Mouse (Mus musculus): ENCODE measurements around the gene Art1. TPM values are rescaled to one million over a fixed set of nuclear protein-coding genes. Genes with fewer than 3 reads are reported as not detected.

Gene Art1
- total and polyA plus RNA-seq, 2 experiments from 2014 or later: 0.10 to 0.39 TPM

- DNase-seq (ENCODE audit: low spot score) (no peak), ATAC-seq (no peak)
- no peaks in the 10 kb centered on the region for H3K27me3 ChIP-seq (ENCODE audit: insufficient read depth, low read length)
- WGBS: 85% methylated on average over 4 of the region's 4 CpGs
- no peak overlapping the region for H3K4me3 ChIP-seq (ENCODE audit: low read length)
- no peak for TF ChIP-seq CTCF (IDR thresholded peaks at IDR 0.05; ENCODE audit: low read depth)
- H3K9me3 ChIP-seq (ENCODE audit: low read length): no peaks in the 10 kb centered on the region
- H3K4me2 ChIP-seq (ENCODE audit: low read depth, low read length): no peak overlapping the region
- peaks cover 18% of the 10 kb centered on the region for H3K36me3 ChIP-seq (ENCODE audit: insufficient read depth, low read length)
- no peaks in the 10 kb centered on the region for H3K4me1 ChIP-seq (ENCODE audit: insufficient read depth, low read length)
- no peak overlapping the region for H3K9ac ChIP-seq (replicated peaks; ENCODE audit: low read length)
- no peak overlapping the region for H3K27ac ChIP-seq
These were observed 14.2 kb upstream of the Art1 start for GRCm38 (mm10) chr7:102087336-102087735.

GRCm38 (mm10) chr7:102099760-102100661 lies 1.5 kb upstream of the Art1 start:
- no peak overlapping the region for H3K27ac ChIP-seq
- 0 out of 2 replicates have a peak, but pooled peaks have one; percentile 21 for ATAC-seq
- DNase-seq (ENCODE audit: low spot score): no peak
- peak overlapping the region; percentile 46 for H3K4me2 ChIP-seq (ENCODE audit: low read depth, low read length)
- H3K36me3 ChIP-seq (ENCODE audit: insufficient read depth, low read length): no peaks in the 10 kb centered on the region
- H3K27me3 ChIP-seq (ENCODE audit: insufficient read depth, low read length): no peaks in the 10 kb centered on the region
- H3K9ac ChIP-seq (replicated peaks; ENCODE audit: low read length): no peak overlapping the region
- no peak overlapping the region for H3K4me3 ChIP-seq (ENCODE audit: low read length)
- no peaks in the 10 kb centered on the region for H3K9me3 ChIP-seq (ENCODE audit: low read length)
- H3K4me1 ChIP-seq (ENCODE audit: insufficient read depth, low read length): peaks cover 7% of the 10 kb centered on the region; the same call in 1 of the 2 replicates
- no peak for TF ChIP-seq CTCF (IDR thresholded peaks at IDR 0.05; ENCODE audit: low read depth)
- 6% methylated on average over 30 of the region's 30 CpGs for WGBS

GRCm38 (mm10) chr7:102100868-102101267 lies 675 bp upstream of the Art1 start:
- no peak for TF ChIP-seq CTCF (IDR thresholded peaks at IDR 0.05; ENCODE audit: low read depth)
- ATAC-seq (no peak), DNase-seq (ENCODE audit: low spot score) (no peak)
- WGBS: 68% methylated on average over 5 of the region's 5 CpGs
- Histone ChIP-seq H3K4me1 (ENCODE audit: insufficient read depth, low read length) (peaks cover 7% of the 10 kb centered on the region; the same call in 1 of the 2 replicates), H3K4me3 (ENCODE audit: low read length) (no peak overlapping the region), H3K27ac (no peak overlapping the region), H3K4me2 (ENCODE audit: low read depth, low read length) (no peak overlapping the region), H3K27me3 (ENCODE audit: insufficient read depth, low read length) (no peaks in the 10 kb centered on the region), H3K9me3 (ENCODE audit: low read length) (no peaks in the 10 kb centered on the region), H3K9ac (replicated peaks; ENCODE audit: low read length) (no peak overlapping the region), H3K36me3 (ENCODE audit: insufficient read depth, low read length) (no peaks in the 10 kb centered on the region)

GRCm38 (mm10) chr7:102102241-102102640 lies 698 bp downstream of the Art1 start:
- TF ChIP-seq CTCF (IDR thresholded peaks at IDR 0.05; ENCODE audit: low read depth): peak; percentile 23; the same call in 1 of the 2 replicates
- no peak overlapping the region for H3K4me3 ChIP-seq (ENCODE audit: low read length)
- DNase-seq (ENCODE audit: low spot score): no peak

GRCm38 (mm10) chr7:102102696-102103095 lies 1.2 kb downstream of the Art1 start:
- H3K9me3 ChIP-seq (ENCODE audit: low read length): no peaks in the 10 kb centered on the region
- no peak for ATAC-seq
- H3K4me1 ChIP-seq (ENCODE audit: insufficient read depth, low read length): peaks cover 7% of the 10 kb centered on the region; the same call in 1 of the 2 replicates
- no peak overlapping the region for H3K4me3 ChIP-seq (ENCODE audit: low read length)
- WGBS: 49% methylated on average over 6 of the region's 6 CpGs
- DNase-seq (ENCODE audit: low spot score): no peak
- TF ChIP-seq CTCF (IDR thresholded peaks at IDR 0.05; ENCODE audit: low read depth): no peak
- no peak overlapping the region for H3K9ac ChIP-seq (replicated peaks; ENCODE audit: low read length)
- no peaks in the 10 kb centered on the region for H3K36me3 ChIP-seq (ENCODE audit: insufficient read depth, low read length)
- H3K4me2 ChIP-seq (ENCODE audit: low read depth, low read length): no peak overlapping the region
- no peaks in the 10 kb centered on the region for H3K27me3 ChIP-seq (ENCODE audit: insufficient read depth, low read length)
- no peak overlapping the region for H3K27ac ChIP-seq

More at GRCm38 (mm10) chr7:102102241-102102640, 698 bp downstream of the Art1 start:
- Histone ChIP-seq H3K9me3 (ENCODE audit: low read length) (no peaks in the 10 kb centered on the region), H3K4me1 (ENCODE audit: insufficient read depth, low read length) (peaks cover 7% of the 10 kb centered on the region; the same call in 1 of the 2 replicates), H3K27me3 (ENCODE audit: insufficient read depth, low read length) (no peaks in the 10 kb centered on the region), H3K36me3 (ENCODE audit: insufficient read depth, low read length) (no peaks in the 10 kb centered on the region), H3K27ac (no peak overlapping the region), H3K4me2 (ENCODE audit: low read depth, low read length) (no peak overlapping the region), H3K9ac (replicated peaks; ENCODE audit: low read length) (no peak overlapping the region)
- ATAC-seq: no peak
- WGBS: 43% methylated on average over 8 of the region's 8 CpGs

- 79% methylated on average over 2 of the region's 2 CpGs for WGBS
- ATAC-seq (no peak), DNase-seq (ENCODE audit: low spot score) (no peak)
- Histone ChIP-seq H3K27me3 (ENCODE audit: insufficient read depth, low read length) (no peaks in the 10 kb centered on the region), H3K4me3 (ENCODE audit: low read length) (no peak overlapping the region), H3K9me3 (ENCODE audit: low read length) (no peaks in the 10 kb centered on the region), H3K4me2 (ENCODE audit: low read depth, low read length) (no peak overlapping the region), H3K27ac (no peak overlapping the region), H3K4me1 (ENCODE audit: insufficient read depth, low read length) (peaks cover 7% of the 10 kb centered on the region; the same call in 1 of the 2 replicates), H3K36me3 (ENCODE audit: insufficient read depth, low read length) (no peaks in the 10 kb centered on the region), H3K9ac (replicated peaks; ENCODE audit: low read length) (no peak overlapping the region)
- no peak for TF ChIP-seq CTCF (IDR thresholded peaks at IDR 0.05; ENCODE audit: low read depth)
These were observed 2.0 kb downstream of the Art1 start for GRCm38 (mm10) chr7:102103555-102103954.

- no peak for DNase-seq (ENCODE audit: low spot score)
- H3K9me3 ChIP-seq (ENCODE audit: low read length): no peaks in the 10 kb centered on the region
- TF ChIP-seq CTCF (IDR thresholded peaks at IDR 0.05; ENCODE audit: low read depth): no peak
- H3K36me3 ChIP-seq (ENCODE audit: insufficient read depth, low read length): no peaks in the 10 kb centered on the region
- ATAC-seq: no peak
- 61% methylated on average over 5 of the region's 5 CpGs for WGBS
- no peaks in the 10 kb centered on the region for H3K27me3 ChIP-seq (ENCODE audit: insufficient read depth, low read length)
- no peak overlapping the region for H3K4me3 ChIP-seq (ENCODE audit: low read length)
- no peak overlapping the region for H3K27ac ChIP-seq
- H3K4me1 ChIP-seq (ENCODE audit: insufficient read depth, low read length): peaks cover 7% of the 10 kb centered on the region; the same call in 1 of the 2 replicates
- H3K4me2 ChIP-seq (ENCODE audit: low read depth, low read length): no peak overlapping the region
- H3K9ac ChIP-seq (replicated peaks; ENCODE audit: low read length): no peak overlapping the region
These were observed 2.6 kb downstream of the Art1 start for GRCm38 (mm10) chr7:102104126-102104525.
